Mouse (Mus musculus) lung, adult 2 months (tissue): Measurements from ENCODE around the gene Borcs6. TPM values are rescaled to one million over a fixed set of nuclear protein-coding genes. Genes with fewer than 3 reads are reported as not detected.

Experiments
- DNase-seq: peaks from one replicate; pipeline ENCODE4 v3.0.0; 2022
- H3K4me1 ChIP-seq: fragments of 200-500 bp; 2 replicates; pipeline ENCODE4 v1.6.1; 2011; ENCODE audit warnings: low read length; ENCODE audit not compliant: control insufficient read depth, insufficient read depth
- H3K4me3 ChIP-seq: fragments of 200-500 bp; replicated peaks from 2 replicates; pipeline ENCODE3; 2011; ENCODE audit warnings: low read depth, mild to moderate bottlenecking, control low read depth, low read length; ENCODE audit errors: extremely low read depth
- CTCF ChIP-seq: fragments of 200-500 bp; IDR thresholded peaks from 2 replicates; pipeline ENCODE4 v1.5.1; 2011; ENCODE audit warnings: mild to moderate bottlenecking, low read length, control low read depth; ENCODE audit not compliant: insufficient read depth
- POLR2A ChIP-seq: fragments of 200-500 bp; IDR thresholded peaks from 2 replicates; pipeline ENCODE4 v1.6.1; 2011; ENCODE audit warnings: low read depth, mild to moderate bottlenecking, control low read depth, low read length, borderline replicate concordance; ENCODE audit errors: extremely low read depth
- WGBS: fragments of 180-500 bp; shearing (Covaris S2); methylation state at CpG from one replicate; pipeline ENCODE4 v1.1.7; 2018; 5-methylcytosine and 5-hydroxymethylcytosine counted together
- polyA plus RNA-seq: library from polyadenylated mRNA; depleted of rRNA; stranded (reverse); fragments of >200 nt; gene quantifications from 2 replicates; pipeline ENCODE4 v1.2.3, GENCODE M21; 2012

The Borcs6 gene
- polyA plus RNA-seq, 1 experiment = 21.0 TPM

DNA sequence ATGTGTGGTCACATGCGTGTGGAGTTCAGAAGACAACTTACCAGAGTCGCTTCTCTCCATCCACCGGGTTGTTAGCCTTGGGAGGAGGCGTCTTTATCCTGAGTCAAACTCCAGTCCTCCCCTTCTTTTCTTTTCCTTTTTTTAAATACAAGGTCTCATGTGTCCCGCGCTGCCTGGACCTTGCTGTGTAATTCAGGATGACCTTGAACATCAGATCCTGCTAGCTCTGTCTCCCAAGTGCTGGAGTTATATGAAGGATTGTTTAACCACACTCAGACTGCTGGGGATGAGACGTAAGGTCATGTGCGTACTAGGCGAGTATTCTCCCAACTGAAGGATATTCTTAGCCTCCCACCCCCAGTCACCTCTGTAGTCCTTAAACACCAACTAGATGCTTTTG lies 17.8 kb downstream of the Borcs6 start:
- Histone ChIP-seq H3K4me1 (peaks cover 6% of the 10 kb centered on the region; the same call in 1 of the 2 replicates), H3K4me3 (no peak overlapping the region)
- 82% methylated on average over 9 of the region's 9 CpGs for WGBS
- no peak for DNase-seq
- TF ChIP-seq CTCF (no peak), POLR2A (no peak)

DNA sequence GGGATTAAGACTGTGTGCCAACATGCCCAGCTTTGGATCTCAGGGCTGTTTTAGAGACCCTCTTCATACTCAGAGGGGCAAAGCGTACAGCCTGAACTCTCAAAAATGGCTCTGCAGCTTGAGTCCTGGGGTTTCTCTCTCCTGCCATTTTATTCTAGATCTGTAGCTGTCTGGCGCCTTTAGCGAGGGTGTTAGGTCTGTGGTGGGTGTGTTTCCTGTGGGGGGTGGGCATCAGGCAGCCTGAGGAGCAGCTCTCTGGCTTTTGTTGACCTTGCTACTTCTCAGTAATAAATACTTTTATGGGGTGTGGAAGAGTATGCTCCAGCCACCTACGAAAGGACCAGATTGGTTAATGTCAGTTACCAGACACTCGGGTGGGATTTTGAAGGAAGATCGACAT lies 18.5 kb downstream of the Borcs6 start:
- H3K4me3 ChIP-seq = no peak overlapping the region
- no peak for DNase-seq
- peaks cover 3% of the 10 kb centered on the region; the same call in 1 of the 2 replicates for H3K4me1 ChIP-seq
- no peak for TF ChIP-seq CTCF
- TF ChIP-seq POLR2A = no peak
- 77% methylated on average over 6 of the region's 6 CpGs for WGBS

DNA sequence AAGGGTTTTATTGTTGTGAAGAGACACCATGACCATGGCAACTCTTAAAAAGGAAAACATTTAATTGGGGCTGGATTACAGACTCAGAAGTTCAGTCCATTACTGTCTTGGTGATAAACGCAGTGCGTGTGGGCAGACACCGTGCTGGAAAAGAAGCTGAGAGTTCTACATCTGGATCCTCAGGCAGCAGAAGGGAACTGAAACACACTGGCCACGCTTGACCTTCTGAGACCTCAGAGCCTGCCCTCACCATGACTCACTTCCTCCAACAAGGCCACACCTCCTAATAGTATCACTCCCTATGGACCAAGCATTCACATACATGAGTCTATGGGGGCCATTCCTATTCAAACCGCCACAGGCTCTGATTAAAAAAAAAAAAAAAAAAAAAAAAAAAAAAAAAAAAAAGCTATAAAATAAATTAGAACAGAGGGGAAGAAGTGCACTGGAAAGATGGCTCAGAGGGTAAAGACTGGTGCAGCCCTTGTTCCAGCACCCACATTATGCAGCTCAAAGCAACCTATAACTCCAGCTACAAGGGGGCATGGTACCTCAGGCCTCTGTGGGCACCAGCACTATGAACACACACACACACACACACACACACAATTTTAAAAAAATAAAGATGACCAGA lies 19.4 kb downstream of the Borcs6 start:
- Histone ChIP-seq H3K4me3 (no peak overlapping the region), H3K4me1 (no peaks in the 10 kb centered on the region)
- TF ChIP-seq POLR2A (no peak), CTCF (no peak)
- 43% methylated on average over 5 of the region's 5 CpGs for WGBS
- DNase-seq = no peak

DNA sequence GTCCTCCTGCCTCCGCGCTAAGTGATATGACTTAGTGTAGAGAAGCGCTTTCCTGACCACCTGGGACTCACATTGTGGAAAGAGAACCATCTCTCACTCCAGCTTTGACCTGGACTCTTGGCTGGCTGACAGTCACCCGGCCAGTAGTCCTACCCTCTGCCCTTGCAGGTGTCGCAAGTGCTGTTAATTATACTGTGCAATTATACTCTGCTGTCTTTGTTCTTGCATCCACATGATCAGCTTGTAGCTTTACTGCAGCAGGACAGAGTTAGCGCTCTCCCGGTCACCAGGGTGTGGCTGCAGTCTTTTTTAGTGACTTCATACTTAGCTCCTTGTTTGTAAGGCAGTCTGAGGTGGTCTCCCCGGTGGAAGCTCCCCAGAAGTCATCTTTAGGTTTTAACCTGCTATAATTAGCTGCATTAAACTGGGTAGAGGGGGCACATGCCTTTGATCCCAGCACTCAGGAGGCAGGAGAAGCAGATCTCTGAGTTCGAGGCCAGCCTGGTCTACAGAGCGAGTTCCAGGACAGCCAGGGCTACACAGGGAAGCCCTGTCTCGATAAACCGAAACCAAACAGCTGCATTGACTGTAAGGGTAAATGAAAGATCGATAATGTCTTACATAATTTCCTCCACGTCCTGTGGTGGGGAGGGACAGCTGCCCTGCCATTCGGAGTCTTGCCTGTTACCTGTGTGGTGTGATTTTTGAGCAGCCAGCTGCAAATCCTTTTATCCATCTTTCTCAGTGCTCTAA lies 20.8 kb downstream of the Borcs6 start:
- Histone ChIP-seq H3K4me1 (no peaks in the 10 kb centered on the region), H3K4me3 (no peak overlapping the region)
- TF ChIP-seq CTCF = no peak
- no peak for DNase-seq
- WGBS = 77% methylated on average over 15 of the region's 15 CpGs

DNA sequence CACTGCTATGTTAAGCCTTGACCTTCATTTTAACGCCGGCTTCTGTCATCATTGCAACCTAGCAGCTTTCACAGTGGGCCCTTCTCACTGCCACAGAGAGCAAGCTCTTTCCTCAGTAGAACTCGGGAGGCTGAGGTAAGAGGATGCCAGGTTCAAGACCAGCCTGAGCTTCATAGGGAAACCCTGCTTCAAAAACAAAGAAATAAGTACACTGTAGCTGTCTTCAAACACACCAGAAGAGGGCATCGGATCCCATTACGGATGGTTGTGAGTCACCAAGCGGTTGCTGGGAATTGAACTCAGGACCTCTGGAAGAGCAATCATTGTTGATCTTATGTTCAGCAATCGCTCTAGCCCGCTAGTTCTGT lies 21.3 kb downstream of the Borcs6 start:
- TF ChIP-seq POLR2A (no peak), CTCF (no peak)
- no peak overlapping the region for H3K4me3 ChIP-seq
- 87% methylated on average over 8 of the region's 8 CpGs for WGBS
- no peak for DNase-seq
- H3K4me1 ChIP-seq = no peaks in the 10 kb centered on the region

DNA sequence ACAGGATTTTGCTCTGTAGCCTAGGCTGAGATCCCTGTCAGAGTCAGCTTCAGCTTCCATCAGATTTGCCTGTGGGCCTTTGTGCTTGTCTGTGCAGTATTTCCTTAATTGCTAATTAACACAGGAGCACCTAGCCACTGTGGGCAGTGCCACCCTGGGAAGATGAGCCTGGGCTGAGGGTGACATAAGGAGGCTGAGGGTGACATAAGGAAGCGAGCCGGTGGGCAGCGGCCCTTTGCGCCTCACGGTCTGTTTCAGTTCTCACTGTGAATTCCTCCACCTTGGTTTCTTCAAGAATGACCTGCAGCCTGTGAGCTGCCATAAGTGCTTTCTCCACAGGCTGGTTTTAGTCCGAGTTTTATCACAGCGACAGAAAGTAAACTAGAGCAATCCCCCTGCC lies 22.1 kb downstream of the Borcs6 start:
- WGBS = 76% methylated on average over 7 of the region's 7 CpGs
- no peak for DNase-seq
- H3K4me3 ChIP-seq = no peak overlapping the region
- TF ChIP-seq POLR2A (no peak), CTCF (no peak)
- H3K4me1 ChIP-seq = no peaks in the 10 kb centered on the region

DNA sequence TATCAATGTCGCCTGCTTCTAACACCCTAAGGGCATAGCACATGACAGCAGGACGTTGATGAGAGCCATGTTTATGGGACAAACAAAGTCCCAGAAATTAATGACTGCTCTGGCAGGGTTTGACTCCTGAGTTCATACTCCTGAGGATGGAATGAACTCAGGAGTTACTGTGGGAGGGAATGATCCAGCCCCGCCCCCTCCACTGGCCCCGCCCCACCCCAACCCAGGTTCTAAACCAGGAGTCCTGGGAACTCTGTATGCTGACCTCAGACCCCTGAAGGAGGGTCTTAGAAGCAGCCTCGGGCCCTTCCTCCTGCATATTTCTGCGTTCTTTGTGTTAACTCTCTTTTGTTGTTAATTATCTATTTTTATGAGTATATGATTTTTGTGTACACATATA lies 26.1 kb downstream of the Borcs6 start:
- TF ChIP-seq POLR2A (no peak), CTCF (no peak)
- 63% methylated on average over 6 of the region's 6 CpGs for WGBS
- Histone ChIP-seq H3K4me3 (no peak overlapping the region), H3K4me1 (peaks cover 11% of the 10 kb centered on the region)
- no peak for DNase-seq

DNA sequence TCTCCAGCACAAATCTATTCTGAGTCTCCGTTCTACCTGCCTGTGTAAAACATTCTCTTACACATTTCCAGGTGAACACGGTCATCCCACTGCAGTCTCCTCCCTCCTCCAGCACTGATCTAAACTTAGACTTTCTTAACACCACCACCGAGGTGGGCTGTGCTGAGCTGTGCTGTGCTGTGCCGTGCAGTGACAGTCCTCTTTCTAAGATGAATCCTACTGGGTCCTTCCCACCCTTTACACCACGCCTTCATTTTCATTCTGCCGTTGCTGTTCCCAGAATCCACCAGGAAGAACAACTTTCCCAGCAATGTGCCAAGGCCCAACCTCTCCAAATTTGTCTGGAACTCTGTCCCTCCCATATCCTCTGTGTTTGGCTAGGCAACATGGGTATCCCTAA lies 26.9 kb downstream of the Borcs6 start:
- H3K4me3 ChIP-seq = no peak overlapping the region
- DNase-seq = no peak
- TF ChIP-seq CTCF (no peak), POLR2A (no peak)
- H3K4me1 ChIP-seq = peaks cover 11% of the 10 kb centered on the region
- WGBS = 46% methylated on average over 6 of the region's 6 CpGs

DNA sequence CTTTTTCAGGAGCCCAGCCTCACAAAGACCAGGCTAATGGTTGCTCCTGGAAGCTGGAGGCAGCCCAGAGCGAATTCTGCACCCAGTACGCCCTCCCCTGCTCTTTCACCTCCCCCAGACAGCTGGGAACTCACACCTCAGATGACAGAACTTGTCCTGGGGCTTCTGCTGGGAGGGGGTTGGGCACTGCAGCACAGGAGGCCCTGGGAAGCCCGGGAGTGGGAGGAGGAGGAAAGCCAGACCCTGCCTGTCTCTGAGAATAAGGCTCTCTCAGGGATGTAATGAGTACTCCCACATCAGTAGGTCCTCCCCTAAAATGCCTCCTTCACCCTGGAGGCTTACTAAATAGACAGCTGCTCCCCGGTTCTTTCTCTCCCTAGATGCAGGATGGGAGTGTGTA lies 27.6 kb downstream of the Borcs6 start:
- 55% methylated on average over 4 of the region's 4 CpGs for WGBS
- H3K4me1 ChIP-seq = peaks cover 11% of the 10 kb centered on the region
- no peak for DNase-seq
- H3K4me3 ChIP-seq = no peak overlapping the region
- TF ChIP-seq CTCF (no peak), POLR2A (no peak)

DNA sequence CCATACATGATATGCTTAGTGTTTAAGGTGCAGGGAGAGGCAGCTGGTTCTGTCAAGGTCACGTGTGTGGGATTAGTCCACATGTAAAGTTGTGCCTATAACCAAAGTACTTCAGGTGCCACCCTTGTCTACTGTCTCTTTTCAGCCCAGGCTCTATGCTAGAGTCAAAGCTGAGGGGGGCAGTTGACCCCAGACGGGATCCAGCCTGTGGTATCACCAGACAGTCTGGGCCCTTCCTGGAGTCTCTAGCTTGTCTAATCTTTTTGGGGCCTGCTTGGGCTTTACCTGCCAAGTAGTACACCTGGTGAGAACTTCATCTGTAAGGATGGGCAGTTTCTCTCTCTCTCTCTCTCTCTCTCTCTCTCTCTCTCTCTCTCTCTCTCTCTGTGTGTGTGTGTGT lies 28.1 kb downstream of the Borcs6 start:
- WGBS = 87% methylated on average over 2 of the region's 2 CpGs
- no peak for DNase-seq
- peaks cover 11% of the 10 kb centered on the region for H3K4me1 ChIP-seq
- TF ChIP-seq CTCF (no peak), POLR2A (no peak)
- H3K4me3 ChIP-seq = no peak overlapping the region

DNA sequence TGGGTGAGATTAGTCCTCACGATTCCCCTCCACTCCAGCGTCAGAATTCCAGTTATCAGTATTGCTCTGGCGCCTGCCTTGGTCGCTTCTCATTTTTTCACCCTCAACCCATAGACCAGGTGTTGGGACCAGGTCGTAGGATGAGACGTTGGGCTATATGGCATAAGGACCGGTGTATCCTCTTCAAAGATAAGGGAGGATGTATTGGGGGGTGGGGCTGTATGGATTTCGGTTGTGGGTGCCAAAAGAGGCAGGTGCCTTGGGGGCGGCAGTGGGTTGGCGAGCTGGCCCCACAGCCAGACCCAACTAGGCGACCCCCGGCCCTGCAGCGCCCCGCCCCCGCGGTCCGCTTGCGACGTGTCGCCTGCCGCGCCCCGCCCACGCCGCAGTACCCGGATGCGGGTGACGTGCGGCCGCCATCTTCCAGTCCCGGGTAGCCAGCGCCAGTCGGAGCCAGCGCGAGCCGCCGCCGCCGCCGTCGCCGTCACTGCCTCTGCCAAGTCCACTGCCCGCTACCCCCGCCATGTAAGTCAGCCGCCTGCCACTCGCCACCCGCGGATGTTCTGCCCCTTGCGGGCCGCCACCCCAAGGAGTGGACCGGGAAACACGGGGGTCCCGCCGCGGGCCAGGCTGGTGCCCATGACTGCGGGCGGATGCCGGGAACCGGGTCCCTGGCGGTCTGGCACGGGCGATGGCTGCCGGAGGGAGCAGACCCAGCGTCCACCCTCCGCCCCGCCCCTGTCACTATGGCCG lies 28.8 kb downstream of the Borcs6 start, which contains the start of gene Vamp2:
TSS of gene Vamp2 (plus strand) at position 388 of the 753 bp plus-strand sequence.
- H3K4me1 ChIP-seq = peaks cover 11% of the 10 kb centered on the region
- DNase-seq = peak; percentile 90
- H3K4me3 ChIP-seq = peak within 1 kb of the TSS; percentile 99
- under 1% methylated on average over 67 of the region's 67 CpGs for WGBS
- TF ChIP-seq POLR2A (0 out of 2 replicates have a peak, but pooled peaks have one; percentile 47), CTCF (no peak)
